Mouse (Mus musculus) bone marrow macrophage, adult 2 months (primary cell): ENCODE measurements around the gene Ak8.

Source experiments
- CTCF ChIP-seq: IDR thresholded peaks from 2 replicates; pipeline ENCODE4 v1.5.1; 2012; ENCODE audit warnings: low read depth, mild to moderate bottlenecking, low read length, moderate library complexity
- POLR2A ChIP-seq: IDR thresholded peaks from 2 replicates; pipeline ENCODE4 v1.6.1; 2012; ENCODE audit warnings: mild to moderate bottlenecking, low read depth, low read length, borderline replicate concordance

GRCm38 (mm10) chr2:28759441-28759840 is 59.5 kb downstream of the Ak8 start:
- no peak for TF ChIP-seq POLR2A
- no peak for TF ChIP-seq CTCF
